Mouse (Mus musculus): Measurements from ENCODE around the gene Rpp25l.
"Not testable (repeated sequence)": the region's sequence is repeated elsewhere in the genome, so short reads cannot be mapped to it uniquely, and the experiment has no call there.

Gene Rpp25l

GRCm38 (mm10) chr4:41696930-41697841, 16.1 kb downstream of the Rpp25l start, which contains the start of gene Cntfr:
Gene Cntfr, minus strand, starts transcription at chr4:41697089.
- peak; percentile 81 for DNase-seq (ENCODE audit: low spot score)

GRCm38 (mm10) chr4:41696452-41696851, 16.9 kb downstream of the Rpp25l start:
- not testable (repeated sequence) for DNase-seq (ENCODE audit: low spot score)

GRCm38 (mm10) chr4:41695800-41696199, 17.5 kb downstream of the Rpp25l start:
- not testable (repeated sequence) for DNase-seq (ENCODE audit: low spot score)

- not testable (repeated sequence) for DNase-seq (ENCODE audit: low spot score)
These were observed 19.8 kb downstream of the Rpp25l start for GRCm38 (mm10) chr4:41693511-41693910.

- DNase-seq (ENCODE audit: low spot score) = not testable (repeated sequence)
These were observed 23.3 kb downstream of the Rpp25l start for GRCm38 (mm10) chr4:41690014-41690413.

- not testable (repeated sequence) for DNase-seq (ENCODE audit: low spot score)
These were observed 24.8 kb downstream of the Rpp25l start for GRCm38 (mm10) chr4:41688562-41688961.

- DNase-seq (ENCODE audit: low spot score) = not testable (repeated sequence)
These were observed 27.3 kb downstream of the Rpp25l start for GRCm38 (mm10) chr4:41685882-41686492.

GRCm38 (mm10) chr4:41684931-41685453, 28.3 kb downstream of the Rpp25l start:
- DNase-seq (ENCODE audit: low spot score) = not testable (repeated sequence)

GRCm38 (mm10) chr4:41684131-41684930, 29.0 kb downstream of the Rpp25l start:
- DNase-seq (ENCODE audit: low spot score) = not testable (repeated sequence)

GRCm38 (mm10) chr4:41683303-41683702, 30.0 kb downstream of the Rpp25l start:
- not testable (repeated sequence) for DNase-seq (ENCODE audit: low spot score)

GRCm38 (mm10) chr4:41682789-41683188, 30.5 kb downstream of the Rpp25l start:
- no peak for DNase-seq (ENCODE audit: low spot score)

- DNase-seq (ENCODE audit: low spot score) = no peak
These were observed 31.4 kb downstream of the Rpp25l start for GRCm38 (mm10) chr4:41681947-41682346.

- no peak for DNase-seq (ENCODE audit: low spot score)
These were observed 32.2 kb downstream of the Rpp25l start for GRCm38 (mm10) chr4:41681176-41681575.

GRCm38 (mm10) chr4:41679291-41679690, 34.0 kb downstream of the Rpp25l start:
- DNase-seq (ENCODE audit: low spot score) = no peak

- no peak for DNase-seq (ENCODE audit: low spot score)
These were observed 34.5 kb downstream of the Rpp25l start for GRCm38 (mm10) chr4:41678863-41679262.

- no peak for DNase-seq (ENCODE audit: low spot score)
These were observed 36.2 kb downstream of the Rpp25l start for GRCm38 (mm10) chr4:41677006-41677629.

GRCm38 (mm10) chr4:41676248-41677005, 36.9 kb downstream of the Rpp25l start:
- DNase-seq (ENCODE audit: low spot score) = no peak

GRCm38 (mm10) chr4:41673186-41673585, 40.1 kb downstream of the Rpp25l start:
- DNase-seq (ENCODE audit: low spot score) = no peak

GRCm38 (mm10) chr4:41672522-41672963, 40.8 kb downstream of the Rpp25l start:
- DNase-seq (ENCODE audit: low spot score) = no peak

GRCm38 (mm10) chr4:41671963-41672480, 41.3 kb downstream of the Rpp25l start:
- no peak for DNase-seq (ENCODE audit: low spot score)
